Mouse (Mus musculus) B cell, adult 62 days (primary cell): ENCODE data around the gene 1700001F09Rik. TPM values are rescaled to one million over a fixed set of nuclear protein-coding genes. Genes with fewer than 3 reads are reported as not detected.

Experiments
- total RNA-seq: library from RNA; stranded (reverse); gene quantifications from 4 replicates; pipeline ENCODE4 v1.2.4, GENCODE M21; 2023

Gene 1700001F09Rik
- not detected in 4 replicates for total RNA-seq

GRCm38 (mm10) chr14:43347711-43348110, at the start of gene 1700001F09Rik:
Gene 1700001F09Rik (minus strand): TSS chr14:43347811.

GRCm38 (mm10) chr14:43293503-43293902, 54.1 kb downstream of the 1700001F09Rik start, which contains the start of gene Gm8127:
Gene Gm8127 (minus strand): TSS chr14:43293832.

Other genes with a start within 250 kb of the 1700001F09Rik start
- not detected in 4 replicates for gene Gm8104, start 247.2 kb downstream of the 1700001F09Rik start, total RNA-seq
- gene Gm7233, start 167.9 kb downstream of the 1700001F09Rik start, total RNA-seq: not detected in 4 replicates
- not detected in 4 replicates for gene Gm8122, start 112.5 kb downstream of the 1700001F09Rik start, total RNA-seq
- gene Gm8126, start 89.2 kb downstream of the 1700001F09Rik start, total RNA-seq: not detected in 4 replicates
- gene Gm9732, start 72.8 kb downstream of the 1700001F09Rik start, total RNA-seq: not detected in 4 replicates
- gene Gm8127, start 54.0 kb downstream of the 1700001F09Rik start, total RNA-seq: not detected in 4 replicates
- gene Gm8138, start 68.5 kb upstream of the 1700001F09Rik start, total RNA-seq: not detected in 4 replicates
- gene Gm5799, start 195.8 kb upstream of the 1700001F09Rik start, total RNA-seq: not detected in 4 replicates
- gene Gm17654, start 231.3 kb upstream of the 1700001F09Rik start, total RNA-seq: not detected in 4 replicates